Mouse (Mus musculus) G1E (cell line): Measurements from ENCODE around the gene Slc13a4.

ENCODE experiments used
- CTCF ChIP-seq: IDR thresholded peaks from 2 replicates; pipeline ENCODE4 v1.5.1; 2012; ENCODE audit warnings: low read depth, low read length, inconsistent platforms, mixed read lengths
- GATA1 ChIP-seq: IDR thresholded peaks from 2 replicates; pipeline ENCODE4 v1.6.1; 2012; ENCODE audit warnings: borderline replicate concordance, low read length, inconsistent platforms, mixed read lengths
- TAL1 ChIP-seq: conservative IDR thresholded peaks from 2 replicates; pipeline ENCODE4 v1.6.1; 2012; ENCODE audit warnings: low read depth, low read length, inconsistent platforms, mixed read lengths

GRCm38 (mm10) chr6:35257626-35258190 lies 50.2 kb downstream of the Slc13a4 start:
- TF ChIP-seq TAL1 (no peak), CTCF (no peak), GATA1 (no peak)
